Mouse (Mus musculus) bone marrow, adult 2 months (tissue): ENCODE data around the gene Lrrc52.

Experiments used
- CTCF ChIP-seq: fragments of 200-500 bp; IDR thresholded peaks from 2 replicates; pipeline ENCODE4 v1.5.1; 2011; ENCODE audit warnings: low read length, control low read depth; ENCODE audit not compliant: control insufficient read depth, insufficient read depth
- POLR2A ChIP-seq: fragments of 200-500 bp; IDR thresholded peaks from 2 replicates; pipeline ENCODE4 v1.6.1; 2011; ENCODE audit warnings: low read depth, mild to moderate bottlenecking, control low read depth, low read length, borderline replicate concordance; ENCODE audit not compliant: control insufficient read depth

DNA sequence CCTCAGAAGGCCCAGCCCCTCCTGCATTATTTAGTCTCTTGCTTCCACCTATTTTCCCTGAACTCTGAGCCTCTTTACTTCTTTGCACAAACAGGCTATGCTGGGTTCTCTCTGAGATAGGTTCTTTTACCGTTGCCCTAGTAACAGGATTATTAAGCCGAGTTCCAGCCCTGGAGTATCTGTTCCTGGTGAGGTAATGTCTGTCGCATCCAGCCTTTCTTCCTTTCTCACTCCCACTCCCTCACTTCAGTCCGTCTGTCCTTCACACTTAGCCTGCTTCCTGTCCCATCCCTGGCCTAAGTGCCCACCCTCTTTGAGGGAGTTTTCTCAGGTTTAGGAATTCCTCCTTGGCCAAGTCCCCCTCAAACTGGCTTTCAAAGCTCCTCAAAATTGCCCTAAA is 7.0 kb upstream of the Lrrc52 start:
- TF ChIP-seq CTCF (no peak), POLR2A (no peak)
